Mouse (Mus musculus) embryonic facial prominence, embryonic 11.5 days (tissue): Measurements from ENCODE around the gene Pdzk1ip1. TPM values are rescaled to one million over a fixed set of nuclear protein-coding genes. Genes with fewer than 3 reads are reported as not detected.
A peak's percentile ranks its signal among the peaks of the same experiment; 100 is the strongest.

Experiments
- ATAC-seq: fragments of 200-750 bp; cut with Nextera tagmentation; replicated peaks from 2 replicates; pipeline ENCODE4 v1.8.0; 2017; ENCODE audit warnings: low read depth; ENCODE audit not compliant: insufficient number of reproducible peaks, low FRiP score, low TSS enrichment
- DNase-seq: peaks from one replicate; pipeline ENCODE4 v3.0.0-alpha.2; 2015; ENCODE audit warnings: low spot score
- H3K27ac ChIP-seq: fragments of 300-500 bp; sonication (generic); replicated peaks from 2 replicates; pipeline ENCODE4 v1.5.1; 2014; ENCODE audit warnings: mild to moderate bottlenecking, low read depth, low read length, control low read depth
- H3K27me3 ChIP-seq: fragments of 300-500 bp; sonication (generic); 2 replicates; pipeline ENCODE4 v1.6.1; 2014; ENCODE audit warnings: mild to moderate bottlenecking, low read length, moderate library complexity, mixed read lengths; ENCODE audit not compliant: control insufficient read depth, insufficient read depth
- H3K36me3 ChIP-seq: fragments of 300-500 bp; sonication (generic); replicated peaks from 2 replicates; pipeline ENCODE4 v1.6.1; 2014; ENCODE audit warnings: low read depth, mild to moderate bottlenecking, low read length, moderate library complexity, mixed read lengths; ENCODE audit not compliant: control insufficient read depth, insufficient read depth
- H3K4me1 ChIP-seq: fragments of 300-500 bp; sonication (generic); 2 replicates; pipeline ENCODE4 v1.6.1; 2014; ENCODE audit warnings: low read length, mixed read lengths; ENCODE audit not compliant: control insufficient read depth, insufficient read depth
- H3K4me2 ChIP-seq: fragments of 300-500 bp; sonication (generic); 2 replicates; pipeline ENCODE4 v1.6.1; 2014; ENCODE audit warnings: low read depth, mild to moderate bottlenecking, control low read depth, low read length, moderate library complexity
- H3K4me3 ChIP-seq: fragments of 300-500 bp; sonication (generic); 2 replicates; pipeline ENCODE4 v1.5.1; 2014; ENCODE audit warnings: low read depth, low read length, control low read depth
- H3K9ac ChIP-seq: fragments of 300-500 bp; sonication (generic); replicated peaks from 2 replicates; pipeline ENCODE4 v1.6.1; 2014; ENCODE audit warnings: mild to moderate bottlenecking, control low read depth, low read length
- H3K9me3 ChIP-seq: fragments of 300-500 bp; sonication (generic); replicated peaks from 2 replicates; pipeline ENCODE4 v1.6.1; 2016; ENCODE audit warnings: mild to moderate bottlenecking, low read length, inconsistent platforms, mixed read lengths; ENCODE audit not compliant: control insufficient read depth
- WGBS: fragments of 180-500 bp; shearing (Covaris S2); extraction: QIAGEN DNeasy Blood & Tissue Kit; methylation state at CpG from one replicate; pipeline ENCODE4 v1.1.7; 2014; 5-methylcytosine and 5-hydroxymethylcytosine counted together
- polyA plus RNA-seq: library from polyadenylated mRNA; unstranded; fragments of >200 nt; fragmentation: Nextera tagmentation; extraction: Ambion mirVana; gene quantifications from 2 replicates; pipeline ENCODE4 v1.2.1, GENCODE M21; 2014

The Pdzk1ip1 gene
- polyA plus RNA-seq = 11.3 and 13.1 TPM in 2 replicates

- 20% methylated on average over 11 of the region's 11 CpGs for WGBS
- H3K27me3 ChIP-seq = peaks cover 3% of the 10 kb centered on the region; the same call in 1 of the 2 replicates
- no peak for ATAC-seq
Measured at GRCm38 (mm10) chr4:115088611-115089338, at the start of gene Pdzk1ip1. Gene Pdzk1ip1 (plus strand): TSS chr4:115088708.

GRCm38 (mm10) chr4:115045621-115046020 lies 42.9 kb upstream of the Pdzk1ip1 start:
- Histone ChIP-seq H3K36me3 (no peaks in the 10 kb centered on the region), H3K27ac (no peak overlapping the region), H3K9ac (no peak overlapping the region), H3K4me1 (no peaks in the 10 kb centered on the region), H3K9me3 (no peaks in the 10 kb centered on the region), H3K4me2 (no peak overlapping the region), H3K4me3 (no peak overlapping the region), H3K27me3 (0 out of 2 replicates have a peak, but pooled peaks cover 3% of the 10 kb centered on the region)
- no peak for DNase-seq
- no peak for ATAC-seq
- WGBS = 86% methylated on average over 3 of the region's 3 CpGs

More at GRCm38 (mm10) chr4:115088611-115089338, at the start of gene Pdzk1ip1:
- Histone ChIP-seq H3K27ac (no peak within 1 kb of the TSS), H3K4me1 (no peaks in the 10 kb centered on the region), H3K4me3 (no peak within 1 kb of the TSS), H3K9ac (no peak within 1 kb of the TSS), H3K4me2 (no peak within 1 kb of the TSS), H3K9me3 (no peaks in the 10 kb centered on the region), H3K36me3 (no peaks in the 10 kb centered on the region)
- no peak for DNase-seq

- ATAC-seq (no peak), DNase-seq (peak; percentile 63)
- no peak overlapping the region for H3K4me3 ChIP-seq
- no peak overlapping the region for H3K27ac ChIP-seq
- no peak overlapping the region for H3K9ac ChIP-seq
- no peak overlapping the region for H3K4me2 ChIP-seq
- 4% methylated on average over 5 of the region's 5 CpGs for WGBS
- H3K9me3 ChIP-seq = no peaks in the 10 kb centered on the region
- no peaks in the 10 kb centered on the region; the same call in 1 of the 2 replicates for H3K4me1 ChIP-seq
- no peaks in the 10 kb centered on the region for H3K36me3 ChIP-seq
- H3K27me3 ChIP-seq = peaks cover 14% of the 10 kb centered on the region
Measured at GRCm38 (mm10) chr4:115047750-115048149, 40.8 kb upstream of the Pdzk1ip1 start.

- no peak overlapping the region for H3K4me3 ChIP-seq
- H3K9me3 ChIP-seq = no peaks in the 10 kb centered on the region
- no peak overlapping the region for H3K9ac ChIP-seq
- H3K4me1 ChIP-seq = no peaks in the 10 kb centered on the region; the same call in 1 of the 2 replicates
- 56% methylated on average over 8 of the region's 8 CpGs for WGBS
- no peak for ATAC-seq
- no peaks in the 10 kb centered on the region for H3K36me3 ChIP-seq
- no peak for DNase-seq
- H3K27ac ChIP-seq = no peak overlapping the region
- no peak overlapping the region for H3K4me2 ChIP-seq
- H3K27me3 ChIP-seq = peaks cover 16% of the 10 kb centered on the region
Measured at GRCm38 (mm10) chr4:115048190-115048589, 40.3 kb upstream of the Pdzk1ip1 start.

GRCm38 (mm10) chr4:115051245-115051644 lies 37.3 kb upstream of the Pdzk1ip1 start:
- DNase-seq = no peak
- 74% methylated on average over 5 of the region's 5 CpGs for WGBS
- Histone ChIP-seq H3K9ac (no peak overlapping the region), H3K36me3 (no peaks in the 10 kb centered on the region), H3K4me3 (no peak overlapping the region), H3K27me3 (peaks cover 38% of the 10 kb centered on the region), H3K9me3 (no peaks in the 10 kb centered on the region), H3K4me2 (no peak overlapping the region), H3K4me1 (no peaks in the 10 kb centered on the region; the same call in 1 of the 2 replicates), H3K27ac (no peak overlapping the region)
- no peak for ATAC-seq

- Histone ChIP-seq H3K27ac (no peak overlapping the region), H3K9ac (peak overlapping the region; percentile 47), H3K9me3 (no peaks in the 10 kb centered on the region), H3K36me3 (no peaks in the 10 kb centered on the region), H3K27me3 (peaks cover 45% of the 10 kb centered on the region), H3K4me1 (peaks cover 4% of the 10 kb centered on the region), H3K4me3 (peak overlapping the region; percentile 29), H3K4me2 (peak overlapping the region; percentile 55)
- peak; percentile 61 for DNase-seq
- ATAC-seq = peak; percentile 16; the same call in 1 of the 2 replicates
- under 1% methylated on average over 36 of the region's 36 CpGs for WGBS
Measured at GRCm38 (mm10) chr4:115052343-115053005, 36.0 kb upstream of the Pdzk1ip1 start.

- Histone ChIP-seq H3K4me2 (no peak overlapping the region), H3K9me3 (no peaks in the 10 kb centered on the region), H3K27me3 (peaks cover 64% of the 10 kb centered on the region), H3K4me1 (peaks cover 4% of the 10 kb centered on the region), H3K27ac (no peak overlapping the region), H3K9ac (no peak overlapping the region), H3K36me3 (no peaks in the 10 kb centered on the region), H3K4me3 (no peak overlapping the region)
- WGBS = 2% methylated on average over 2 of the region's 2 CpGs
- ATAC-seq (no peak), DNase-seq (no peak)
Measured at GRCm38 (mm10) chr4:115055044-115055443, 33.5 kb upstream of the Pdzk1ip1 start.

- 19% methylated on average over 3 of the region's 3 CpGs for WGBS
- ATAC-seq (no peak), DNase-seq (no peak)
- H3K27ac ChIP-seq = no peak overlapping the region
- H3K36me3 ChIP-seq = no peaks in the 10 kb centered on the region
- H3K9ac ChIP-seq = no peak overlapping the region; the same call in 1 of the 2 replicates
- no peak overlapping the region for H3K4me3 ChIP-seq
- no peak overlapping the region for H3K4me2 ChIP-seq
- no peaks in the 10 kb centered on the region for H3K9me3 ChIP-seq
- H3K27me3 ChIP-seq = peaks cover 70% of the 10 kb centered on the region
- peaks cover 4% of the 10 kb centered on the region for H3K4me1 ChIP-seq
Measured at GRCm38 (mm10) chr4:115055691-115056090, 32.8 kb upstream of the Pdzk1ip1 start.
